Mouse (Mus musculus): Measurements from ENCODE around the gene Pirb. TPM values are rescaled to one million over a fixed set of nuclear protein-coding genes. Genes with fewer than 3 reads are reported as not detected.
"Not testable (repeated sequence)": the region's sequence is repeated elsewhere in the genome, so short reads cannot be mapped to it uniquely, and the experiment has no call there.

The Pirb gene
- polyA plus RNA-seq, 1 experiment: 0.31 TPM

DNA sequence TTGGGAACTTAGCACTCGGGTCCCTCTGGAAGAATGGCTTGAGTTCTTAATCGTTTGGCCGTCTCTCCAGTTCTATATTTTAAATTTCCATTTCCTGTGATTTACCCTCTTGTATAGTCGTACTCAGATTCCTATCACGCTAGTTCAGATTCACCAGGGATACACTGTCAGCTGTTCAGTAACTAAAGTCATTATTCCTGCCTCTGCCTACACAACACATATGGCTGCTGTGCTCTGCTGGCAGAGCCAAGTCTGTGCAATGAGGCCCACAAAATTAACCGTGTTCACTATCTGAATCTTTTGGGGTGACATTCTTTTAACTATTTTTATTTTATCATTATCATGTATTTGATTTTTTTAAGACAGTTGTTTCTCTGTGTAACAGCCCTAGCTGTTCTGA is 21.7 kb downstream of the Pirb start:
- Histone ChIP-seq H3K4me3 (replicated peaks; ENCODE audit: insufficient read depth, low read depth, low read length) (no peak overlapping the region), H3K27ac (ENCODE audit: insufficient read depth, low read length) (no peak overlapping the region)
- WGBS: 93% methylated on average over 6 of the region's 6 CpGs

DNA sequence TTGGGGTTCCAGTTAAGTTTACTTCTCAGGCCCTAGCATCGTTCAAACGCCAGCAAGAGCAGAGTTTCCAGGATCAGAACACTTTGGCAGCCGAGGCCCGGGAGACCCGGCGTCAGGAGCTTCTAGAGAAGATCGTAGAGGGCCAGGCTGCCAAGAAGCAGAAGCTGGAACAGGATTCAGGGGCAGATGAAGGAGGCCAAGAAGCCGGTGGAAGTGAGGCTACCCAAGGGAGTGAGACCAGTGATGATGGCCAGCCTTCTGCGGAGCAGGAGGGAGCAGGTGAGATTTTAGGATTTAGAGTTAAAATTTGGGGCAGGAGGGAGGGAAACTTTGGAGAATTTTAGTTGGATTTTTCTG is 25.3 kb downstream of the Pirb start:
- not testable (repeated sequence) for H3K27ac ChIP-seq (ENCODE audit: insufficient read depth, low read length); H3K4me1 ChIP-seq (ENCODE audit: control insufficient read depth, insufficient read depth, low read length); H3K27me3 ChIP-seq (ENCODE audit: control insufficient read depth, insufficient read depth, low read length)
- WGBS: 3% methylated on average over 9 of the region's 9 CpGs
- H3K4me3 ChIP-seq (replicated peaks; ENCODE audit: insufficient read depth, low read depth, low read length): peak overlapping the region; percentile 49
- DNase-seq: peak in 1 of 2 experiments; percentile 47

More for the DNA sequence above, 21.7 kb downstream of the Pirb start:
- Histone ChIP-seq H3K27me3 (ENCODE audit: control insufficient read depth, insufficient read depth, low read length) (no peaks in the 10 kb centered on the region), H3K4me1 (ENCODE audit: control insufficient read depth, insufficient read depth, low read length) (no peaks in the 10 kb centered on the region)
- DNase-seq: no peak
- TF ChIP-seq POLR2A (IDR thresholded peaks at IDR 0.05; ENCODE audit: borderline replicate concordance, insufficient read depth, low read length) (no peak), CTCF (IDR thresholded peaks at IDR 0.05; ENCODE audit: borderline replicate concordance, insufficient read depth, low read depth, low read length) (no peak)

DNA sequence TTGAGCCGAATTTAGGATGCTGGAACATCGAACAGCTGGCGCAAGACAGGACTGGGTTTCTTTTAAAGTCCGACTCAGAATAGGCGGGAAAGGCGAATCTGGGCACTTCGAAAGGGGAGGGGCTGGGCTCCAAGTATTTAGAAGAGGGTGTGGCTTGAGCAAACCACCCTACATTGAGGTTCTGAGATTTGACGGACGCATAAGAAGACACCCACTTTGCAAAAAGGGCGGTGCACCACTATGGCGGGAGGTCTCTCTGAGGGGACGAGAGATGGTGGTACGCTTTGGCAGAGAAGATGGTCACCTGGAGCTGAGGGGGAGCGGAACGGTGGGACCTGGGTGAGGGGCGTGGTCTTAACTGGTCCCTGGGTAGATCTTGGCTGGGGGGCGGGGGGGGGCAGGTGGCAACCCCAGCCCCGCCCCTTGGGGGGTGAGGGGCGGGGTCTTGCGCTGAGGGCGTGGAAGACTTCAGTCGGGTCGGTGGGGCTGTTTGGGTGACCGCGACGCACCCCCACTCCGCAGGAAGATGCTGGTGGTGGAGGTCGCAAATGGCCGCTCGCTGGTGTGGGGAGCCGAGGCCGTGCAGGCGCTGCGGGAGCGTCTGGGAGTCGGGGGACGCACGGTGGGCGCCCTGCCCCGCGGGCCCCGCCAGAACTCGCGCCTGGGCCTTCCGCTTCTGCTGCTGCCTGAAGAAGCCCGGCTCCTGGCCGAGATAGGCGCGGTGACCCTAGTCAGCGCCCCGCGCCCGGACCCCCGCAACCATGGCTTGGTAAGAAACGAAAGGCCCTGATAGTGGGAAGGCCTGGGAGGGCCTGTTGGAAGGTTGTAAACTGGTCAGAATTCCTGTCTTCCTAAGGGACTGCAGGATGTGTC is 25.9 kb downstream of the Pirb start:
- WGBS: under 1% methylated on average over 55 of the region's 55 CpGs
- peak; percentile 49 to 51 for DNase-seq

DNA sequence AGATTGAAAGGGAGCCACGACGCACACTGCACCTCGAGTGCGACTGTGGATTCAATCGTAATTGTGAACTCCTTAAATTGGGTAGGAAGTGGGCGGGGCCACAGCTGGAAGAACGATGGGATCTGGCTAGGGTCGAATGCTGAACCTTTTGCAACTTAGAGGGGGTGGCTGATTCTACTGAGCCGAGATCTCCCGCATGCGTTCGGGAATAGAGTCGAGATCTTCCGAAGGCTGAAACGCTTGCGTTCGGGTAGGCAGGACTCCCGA is 26.4 kb downstream of the Pirb start:
- no peak for DNase-seq
- Histone ChIP-seq H3K27me3 (ENCODE audit: control insufficient read depth, insufficient read depth, low read length) (no peaks in the 10 kb centered on the region), H3K4me1 (ENCODE audit: control insufficient read depth, insufficient read depth, low read length) (no peaks in the 10 kb centered on the region), H3K4me3 (replicated peaks; ENCODE audit: insufficient read depth, low read depth, low read length) (peak overlapping the region; percentile 86), H3K27ac (ENCODE audit: insufficient read depth, low read length) (peak overlapping the region; percentile 63)
- under 1% methylated on average over 18 of the region's 18 CpGs for WGBS
- TF ChIP-seq POLR2A (IDR thresholded peaks at IDR 0.05; ENCODE audit: borderline replicate concordance, insufficient read depth, low read length): no peak
- TF ChIP-seq CTCF (IDR thresholded peaks at IDR 0.05; ENCODE audit: borderline replicate concordance, insufficient read depth, low read depth, low read length): no peak

More for the DNA sequence above, 25.9 kb downstream of the Pirb start:
- H3K4me3 ChIP-seq (replicated peaks; ENCODE audit: insufficient read depth, low read depth, low read length): peak overlapping the region; percentile 86
- no peaks in the 10 kb centered on the region for H3K27me3 ChIP-seq (ENCODE audit: control insufficient read depth, insufficient read depth, low read length)
- H3K4me1 ChIP-seq (ENCODE audit: control insufficient read depth, insufficient read depth, low read length): no peaks in the 10 kb centered on the region
- no peak for TF ChIP-seq CTCF (IDR thresholded peaks at IDR 0.05; ENCODE audit: borderline replicate concordance, insufficient read depth, low read depth, low read length)
- TF ChIP-seq POLR2A (IDR thresholded peaks at IDR 0.05; ENCODE audit: borderline replicate concordance, insufficient read depth, low read length): no peak
- peak overlapping the region; percentile 63 for H3K27ac ChIP-seq (ENCODE audit: insufficient read depth, low read length)

DNA sequence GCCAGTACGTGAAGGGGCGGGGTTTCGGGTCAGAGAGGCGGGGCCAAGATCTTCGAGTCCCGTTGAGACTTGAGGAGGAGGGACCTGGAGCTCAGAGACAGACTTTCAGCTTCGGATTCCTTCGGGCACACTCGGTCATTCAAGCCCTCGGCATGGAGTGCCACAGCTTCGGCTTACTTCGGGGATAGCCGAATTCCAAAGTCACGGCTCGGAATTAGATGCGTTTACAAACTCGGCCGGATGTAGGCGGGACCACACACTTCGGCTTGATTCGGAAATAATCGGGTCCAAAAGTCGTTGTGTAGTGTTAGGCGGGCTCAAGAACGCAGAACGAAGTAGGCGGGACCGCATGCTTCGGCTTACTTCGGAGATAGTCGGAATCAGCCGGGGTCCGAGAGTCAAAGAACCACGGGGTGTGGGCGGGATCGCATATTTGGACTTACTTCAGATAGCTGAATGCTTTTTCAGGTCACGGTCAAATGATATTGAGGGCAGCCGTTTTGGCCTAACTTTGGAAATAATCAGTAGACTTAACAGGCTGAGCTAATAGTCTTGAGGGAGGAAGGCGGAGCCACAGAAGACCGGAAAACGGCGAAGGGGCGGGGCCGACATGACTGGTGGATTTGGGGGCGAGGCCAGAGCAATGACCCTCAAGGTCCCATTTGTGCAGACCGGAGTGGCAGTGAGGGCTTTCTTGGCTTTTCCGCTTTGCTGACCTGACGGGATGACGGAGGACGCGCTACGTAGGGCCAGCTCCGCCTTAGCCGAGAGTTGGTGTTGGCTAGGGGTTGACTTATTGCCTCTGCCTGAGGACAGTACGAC is 27.0 kb downstream of the Pirb start, which contains the start of gene Mboat7:
Gene Mboat7 (minus strand): TSS at position 537 of the 822 bp plus-strand sequence.
- no peaks in the 10 kb centered on the region for H3K27me3 ChIP-seq (ENCODE audit: control insufficient read depth, insufficient read depth, low read length)
- under 1% methylated on average over 55 of the region's 55 CpGs for WGBS
- peak within 1 kb of the TSS; percentile 86 for H3K4me3 ChIP-seq (replicated peaks; ENCODE audit: insufficient read depth, low read depth, low read length)
- peak; percentile 94 to 95 for DNase-seq
- no peaks in the 10 kb centered on the region for H3K4me1 ChIP-seq (ENCODE audit: control insufficient read depth, insufficient read depth, low read length)
- TF ChIP-seq CTCF (IDR thresholded peaks at IDR 0.05; ENCODE audit: borderline replicate concordance, insufficient read depth, low read depth, low read length) (no peak), POLR2A (IDR thresholded peaks at IDR 0.05; ENCODE audit: borderline replicate concordance, insufficient read depth, low read length) (peak; percentile 86; the same call in 1 of the 2 replicates)
- peak within 1 kb of the TSS; percentile 63 for H3K27ac ChIP-seq (ENCODE audit: insufficient read depth, low read length)

DNA sequence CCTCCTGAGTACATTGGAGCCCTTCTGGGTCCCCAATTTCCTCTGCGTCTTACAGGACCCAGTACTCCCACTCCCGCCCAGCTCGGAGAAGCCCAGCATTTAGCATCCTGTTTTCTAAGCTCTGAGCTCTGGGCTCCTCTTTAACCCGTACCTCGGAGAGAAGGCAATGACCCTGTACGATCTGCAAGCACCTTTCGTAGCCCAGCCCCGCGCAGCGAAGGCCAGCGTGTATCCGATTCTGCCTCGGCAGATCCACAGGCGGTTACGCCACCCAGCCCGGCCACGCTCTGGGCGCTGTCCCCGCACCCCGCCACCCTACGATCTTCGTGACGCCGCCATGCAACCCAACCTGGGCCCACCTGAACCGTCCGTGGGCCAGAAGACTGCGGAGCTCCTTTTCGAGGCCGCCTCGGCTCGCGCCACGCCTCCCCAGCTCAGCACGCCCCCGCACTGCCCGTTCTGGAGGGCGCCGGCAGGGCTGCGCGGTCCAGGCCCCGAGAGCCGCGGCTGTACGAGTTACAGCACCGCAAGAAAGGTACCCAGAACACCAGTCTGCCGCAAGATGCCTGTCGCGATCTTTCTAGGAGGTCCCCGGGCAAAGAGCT is 27.7 kb downstream of the Pirb start, which contains the start of gene Tsen34:
Gene Tsen34 (plus strand): TSS at position 482 of the 605 bp plus-strand sequence.
- TF ChIP-seq POLR2A (IDR thresholded peaks at IDR 0.05; ENCODE audit: borderline replicate concordance, insufficient read depth, low read length): no peak
- no peak for TF ChIP-seq CTCF (IDR thresholded peaks at IDR 0.05; ENCODE audit: borderline replicate concordance, insufficient read depth, low read depth, low read length)
- H3K4me1 ChIP-seq (ENCODE audit: control insufficient read depth, insufficient read depth, low read length): no peaks in the 10 kb centered on the region
- peak within 1 kb of the TSS; percentile 63 for H3K27ac ChIP-seq (ENCODE audit: insufficient read depth, low read length)
- under 1% methylated on average over 49 of the region's 49 CpGs for WGBS
- peak within 1 kb of the TSS; percentile 86 for H3K4me3 ChIP-seq (replicated peaks; ENCODE audit: insufficient read depth, low read depth, low read length)
- DNase-seq: no peak
- no peaks in the 10 kb centered on the region for H3K27me3 ChIP-seq (ENCODE audit: control insufficient read depth, insufficient read depth, low read length)

DNA sequence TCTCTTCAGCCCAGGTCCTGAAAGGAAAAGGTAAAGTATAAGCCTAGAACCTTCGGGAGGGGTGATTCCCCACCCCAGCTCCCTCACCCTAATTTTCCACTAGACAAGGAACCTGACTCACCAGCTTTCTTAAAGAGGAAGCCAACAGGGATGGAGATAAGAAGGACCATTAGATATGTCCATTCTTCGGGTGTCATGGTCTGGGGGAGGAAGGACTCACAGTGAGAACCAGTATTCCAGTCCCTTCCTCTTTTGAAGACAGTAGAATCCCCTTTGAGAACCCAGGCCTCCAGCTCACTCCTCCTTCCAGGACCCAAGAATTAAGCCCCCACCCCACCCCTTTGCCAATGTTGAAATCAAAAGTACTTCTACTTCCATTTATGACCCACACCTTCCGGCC is 28.3 kb downstream of the Pirb start:
- no peaks in the 10 kb centered on the region for H3K27me3 ChIP-seq (ENCODE audit: control insufficient read depth, insufficient read depth, low read length)
- H3K4me1 ChIP-seq (ENCODE audit: control insufficient read depth, insufficient read depth, low read length): no peaks in the 10 kb centered on the region
- WGBS: 49% methylated on average over 3 of the region's 3 CpGs
- TF ChIP-seq POLR2A (IDR thresholded peaks at IDR 0.05; ENCODE audit: borderline replicate concordance, insufficient read depth, low read length) (no peak), CTCF (IDR thresholded peaks at IDR 0.05; ENCODE audit: borderline replicate concordance, insufficient read depth, low read depth, low read length) (no peak)
- H3K27ac ChIP-seq (ENCODE audit: insufficient read depth, low read length): no peak overlapping the region
- no peak for DNase-seq
- H3K4me3 ChIP-seq (replicated peaks; ENCODE audit: insufficient read depth, low read depth, low read length): peak overlapping the region; percentile 86
